In the genomic region with DNA sequence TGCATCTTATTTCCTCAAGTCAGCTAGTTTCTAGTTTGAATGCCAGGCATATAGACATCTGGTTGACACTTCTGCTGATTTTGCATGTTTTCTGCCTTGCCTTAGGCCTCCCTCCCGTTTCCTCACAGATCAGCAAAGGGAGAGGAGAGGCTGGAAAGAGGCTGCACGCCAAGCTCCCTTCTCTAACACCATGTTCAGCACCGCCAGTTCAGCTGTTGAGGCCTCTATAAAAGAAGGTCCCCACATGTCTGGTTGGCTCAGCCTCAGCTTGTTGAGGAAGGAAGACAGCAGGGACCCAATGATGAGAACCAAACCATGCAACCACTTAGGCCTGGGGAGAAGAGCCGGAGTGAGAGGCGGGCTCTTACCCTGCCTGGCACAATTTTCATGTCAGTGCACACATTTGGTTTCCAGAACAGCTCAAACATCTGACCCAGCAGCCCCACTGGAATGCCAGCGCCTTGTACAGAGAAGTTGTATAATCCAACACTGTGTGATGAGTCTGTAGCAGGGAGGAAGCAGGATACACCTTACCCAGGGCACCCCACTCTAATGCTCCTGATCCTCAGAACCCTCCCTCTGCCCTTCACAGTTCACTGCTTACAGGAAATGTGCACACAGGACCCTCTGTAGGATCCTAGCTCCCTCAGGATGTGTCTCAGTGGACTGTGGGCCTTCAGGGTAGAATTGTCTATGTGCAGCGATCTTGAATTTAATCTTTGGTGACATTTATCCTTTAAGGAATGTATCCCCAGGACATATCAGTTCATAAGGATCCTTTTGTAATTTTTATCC, we compare ENCODE assay signal across 11 mouse cellular contexts.
A peak's percentile ranks its signal among the peaks of the same experiment; 100 is the strongest.
DNase-seq lines count a peak whose midpoint lies in the region; ATAC-seq and TF ChIP-seq lines count a peak whose summit lies in the region.
"Had no signal": no experiment of that assay in that cellular context is flagged by ENCODE, and none has a peak within 500 bp of the region (broad histone marks: within the 10 kb centered on the region; RNA-seq: fewer than 3 reads in every experiment).

No protein-coding gene starts in this region.

- H3K4me2 ChIP-seq in lung, postnatal 0 days (replicated peaks; ENCODE audit: low read depth, low read length), result no peak overlapping the region
- H3K4me2 ChIP-seq: midbrain, embryonic 15.5 days had no signal

- H3K27ac ChIP-seq in gastrocnemius, adult 2 months, result 0 out of 2 replicates have a peak overlapping the region, but pooled peaks have one; percentile 16
- H3K27ac ChIP-seq in lung, postnatal 0 days (ENCODE audit: low read length), result no peak overlapping the region
- H3K27ac ChIP-seq in kidney, adult 2 months (ENCODE audit: insufficient read depth, low read depth, low read length), result no peak overlapping the region
- H3K27ac ChIP-seq: midbrain, embryonic 15.5 days had no signal

- H3K4me1 ChIP-seq in lung, postnatal 0 days (ENCODE audit: insufficient read depth, low read depth, low read length), result peaks cover 10% of the 10 kb centered on the region; the same call in 1 of the 2 replicates
- no peaks in the 10 kb centered on the region for H3K4me1 ChIP-seq in kidney, adult 2 months (ENCODE audit: control insufficient read depth, insufficient read depth, low read length)
- H3K4me1 ChIP-seq: midbrain, embryonic 15.5 days had no signal

- TF ChIP-seq CTCF in gastrocnemius, adult 2 months (IDR thresholded peaks at IDR 0.05), result no peak
- no peak for TF ChIP-seq CTCF in lung, postnatal 0 days (IDR thresholded peaks at IDR 0.05)
- no peak for TF ChIP-seq CTCF in kidney, adult 2 months (conservative IDR thresholded peaks at IDR 0.05; ENCODE audit: insufficient read depth, insufficient read length, low read depth, low read length)

- H3K4me3 ChIP-seq in gastrocnemius, adult 2 months, result no peak overlapping the region
- H3K4me3 ChIP-seq in lung, postnatal 0 days (ENCODE audit: low read depth, low read length), result no peak overlapping the region
- no peak overlapping the region for H3K4me3 ChIP-seq in kidney, adult 2 months (ENCODE audit: insufficient read depth, low read depth, low read length)
- H3K4me3 ChIP-seq: erythroblast, embryonic 14.5 days; midbrain, embryonic 15.5 days had no signal

- no peaks in the 10 kb centered on the region for H3K9me3 ChIP-seq in lung, postnatal 0 days (ENCODE audit: low read length)
- H3K9me3 ChIP-seq: midbrain, embryonic 15.5 days had no signal

- H3K27me3 ChIP-seq in lung, postnatal 0 days (replicated peaks; ENCODE audit: insufficient read depth, low read length), result no peaks in the 10 kb centered on the region
- no peaks in the 10 kb centered on the region for H3K27me3 ChIP-seq in kidney, adult 2 months (replicated peaks; ENCODE audit: control insufficient read depth, insufficient read depth, low read length)
- H3K27me3 ChIP-seq: midbrain, embryonic 15.5 days had no signal

- intact Hi-C loops in gastrocnemius, adult 2 months (cut with DNase I), result no loop called here

- DNase-seq in gastrocnemius, adult 2 months, result no peak
- no peak for DNase-seq in gastrocnemius, adult 18-20 months (ENCODE audit: low spot score)
- peak; percentile 33 to 37 for DNase-seq in spleen, postnatal 36 days (ENCODE audit: low spot score in 2 of 2)
- DNase-seq in spleen, postnatal 4 days (ENCODE audit: low spot score in 2 of 2), result no peak
- DNase-seq in lung, postnatal 0 days (ENCODE audit: low spot score), result peak; percentile 86
- DNase-seq in adrenal gland, adult (ENCODE audit: inconsistent age in 2 of 2, low spot score in 1 of 2), result no peak
- no peak for DNase-seq in kidney, adult 2 months
- DNase-seq in natural killer cell, adult 2 months (ENCODE audit: low spot score in 2 of 2), result no peak
- DNase-seq: kidney, adult 11 months had no signal

- 0 out of 2 replicates have a peak, but pooled peaks have one; percentile 9 for TF ChIP-seq EP300 in lung, postnatal 0 days (IDR thresholded peaks at IDR 0.05)

- H3K36me3 ChIP-seq in lung, postnatal 0 days (ENCODE audit: insufficient read depth, low read length), result no peaks in the 10 kb centered on the region; the same call in 1 of the 2 replicates
- H3K36me3 ChIP-seq in kidney, adult 2 months (ENCODE audit: control insufficient read depth, insufficient read depth, low read length), result no peaks in the 10 kb centered on the region
- H3K36me3 ChIP-seq: midbrain, embryonic 15.5 days had no signal

- WGBS in lung, postnatal 0 days, result 61% methylated on average over 7 of the region's 7 CpGs
- WGBS in kidney, adult 2 months, result 73% methylated on average over 7 of the region's 7 CpGs

- TF ChIP-seq POLR2A in kidney, adult 2 months (IDR thresholded peaks at IDR 0.05; ENCODE audit: low read depth, low read length), result no peak

- no peak overlapping the region for H3K9ac ChIP-seq in lung, postnatal 0 days (replicated peaks; ENCODE audit: low read depth)
- H3K9ac ChIP-seq: midbrain, embryonic 15.5 days had no signal

- ATAC-seq in lung, postnatal 0 days, result peak; percentile 81
- ATAC-seq: midbrain, embryonic 15.5 days had no signal

Comparison
In these comparisons a context has a peak if more than half of its experiments do, and no peak if none do; other contexts are left out.
1. DNase-seq: peak in spleen, postnatal 36 days (2 of 2) and lung, postnatal 0 days (single experiment); none in gastrocnemius, adult 2 months (single experiment), gastrocnemius, adult 18-20 months (single experiment), spleen, postnatal 4 days (0 of 2), adrenal gland, adult (0 of 2), kidney, adult 2 months (single experiment) and natural killer cell, adult 2 months (0 of 2).